Mouse (Mus musculus) embryo, embryonic 10.5 days (tissue): ENCODE measurements around the gene Rnf10.
"Not testable (repeated sequence)": the region's sequence is repeated elsewhere in the genome, so short reads cannot be mapped to it uniquely, and the experiment has no call there.

Source experiments
- DNase-seq: peaks from one replicate; pipeline ENCODE4 v3.0.0-alpha.2; 2015; ENCODE audit warnings: low spot score

Gene Rnf10

DNA sequence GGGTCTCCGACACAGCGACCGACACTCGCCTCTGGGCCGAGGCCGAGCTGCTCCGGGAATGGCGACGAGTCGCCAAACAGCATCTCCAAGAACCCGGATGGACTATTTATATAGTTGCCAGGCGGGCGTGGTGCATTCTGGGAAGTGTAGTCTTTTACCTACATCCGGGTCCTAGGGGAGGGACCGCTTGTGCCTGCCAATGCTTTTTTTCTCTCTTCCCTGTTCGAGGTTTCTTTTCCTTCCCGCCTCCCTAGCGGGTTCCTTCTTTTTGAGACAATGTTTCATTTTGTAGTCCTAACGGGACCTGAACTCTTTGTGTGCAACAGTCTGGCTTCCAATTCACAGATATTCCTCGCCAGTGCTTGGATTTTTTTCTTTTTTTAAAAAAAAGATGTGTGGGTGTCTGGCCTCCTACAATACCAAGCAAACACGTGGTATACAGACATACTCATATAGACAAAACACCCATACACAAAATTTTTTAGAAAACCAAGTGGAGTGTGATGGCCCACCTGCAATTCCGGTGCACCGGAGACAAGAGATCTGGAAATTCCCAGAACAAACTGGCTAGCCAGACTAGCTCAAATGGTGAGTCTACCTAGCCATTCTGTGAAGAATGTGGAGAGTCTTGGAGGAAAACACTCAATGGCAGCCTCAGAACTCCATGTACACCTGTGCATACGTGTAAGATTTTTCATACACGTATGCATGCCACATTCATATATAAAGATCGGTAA, at the start of gene Rnf10:
Gene Rnf10, minus strand, starts transcription at position 87 of the 737 bp plus-strand sequence.
- DNase-seq, result peak; percentile 100

DNA sequence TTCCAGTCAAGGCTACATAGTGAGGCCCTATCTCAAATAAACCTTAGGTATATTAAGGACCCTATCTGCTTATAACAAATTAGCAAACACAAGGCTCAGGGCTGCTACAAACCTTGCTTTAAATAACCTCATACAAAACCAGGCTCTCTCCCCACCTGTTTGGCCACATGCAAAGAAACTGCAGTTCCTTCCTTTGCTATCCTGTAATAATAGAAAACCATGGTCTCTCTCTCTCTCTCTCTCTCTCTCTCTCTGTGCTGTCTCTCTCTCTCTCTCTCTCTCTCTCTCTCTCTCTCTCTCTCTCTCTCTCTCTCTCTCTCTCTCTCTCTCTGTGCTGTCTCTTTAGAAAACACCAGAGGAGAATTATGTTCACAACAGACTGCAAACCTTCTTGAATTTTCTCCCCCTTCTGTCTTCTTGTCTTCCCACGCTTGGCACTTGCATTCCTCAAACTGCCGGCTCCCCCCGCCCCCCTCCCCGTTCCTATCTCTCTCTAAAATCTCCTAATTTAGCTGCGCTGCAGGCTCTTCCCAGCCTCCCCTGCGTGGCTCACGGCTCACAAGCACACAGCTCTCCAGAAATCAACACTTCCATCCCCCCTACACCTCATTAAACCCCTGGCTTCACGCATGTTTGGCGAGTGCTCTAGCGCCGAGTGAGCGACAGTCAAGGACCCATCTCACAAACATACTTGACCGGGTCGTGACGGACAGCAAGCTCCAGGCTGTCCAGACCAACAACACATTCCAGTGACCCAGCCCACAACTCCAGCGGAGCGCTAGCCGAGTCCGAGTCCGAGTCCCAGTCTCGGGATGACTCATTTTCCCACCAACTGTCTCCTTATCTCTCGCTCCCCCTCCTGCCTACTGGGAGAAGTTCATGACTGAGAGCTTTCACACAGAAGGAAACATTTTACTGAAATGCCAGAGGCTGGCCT, 46.6 kb upstream of the Rnf10 start:
- DNase-seq, result peak; percentile 87

DNA sequence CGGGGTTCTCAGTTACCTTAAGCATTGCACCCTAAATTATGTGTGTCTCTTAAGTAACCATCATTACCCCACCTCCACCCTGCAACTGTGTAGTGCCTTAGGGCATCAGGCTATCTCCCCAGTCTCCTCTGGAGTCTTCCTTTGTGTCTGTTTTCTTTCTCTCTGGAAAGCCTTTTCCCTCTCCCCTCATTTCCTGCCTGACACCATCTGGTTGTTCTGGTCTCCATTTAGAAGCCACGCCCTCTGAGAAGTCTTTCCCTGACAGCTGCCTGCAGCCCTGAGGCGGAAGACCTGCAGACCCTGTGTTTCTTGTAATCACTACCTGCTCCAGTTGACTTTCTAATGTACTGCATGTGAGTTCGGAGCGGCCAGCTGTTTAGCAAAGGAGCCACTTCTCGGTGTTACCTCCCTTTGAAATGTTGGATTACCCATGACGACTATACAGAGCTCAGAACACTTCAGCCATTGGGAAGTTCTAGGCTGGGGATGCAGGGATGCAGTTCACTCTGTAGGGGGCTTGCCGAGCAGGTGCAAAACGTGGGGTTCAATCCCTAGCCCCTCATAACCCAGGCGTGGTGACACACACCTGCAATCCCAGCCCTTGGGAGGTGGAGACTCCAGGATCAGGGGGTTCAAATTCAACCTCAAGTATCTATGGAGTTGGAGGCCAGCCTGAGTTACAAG, 45.1 kb upstream of the Rnf10 start:
- peak; percentile 81 for DNase-seq

DNA sequence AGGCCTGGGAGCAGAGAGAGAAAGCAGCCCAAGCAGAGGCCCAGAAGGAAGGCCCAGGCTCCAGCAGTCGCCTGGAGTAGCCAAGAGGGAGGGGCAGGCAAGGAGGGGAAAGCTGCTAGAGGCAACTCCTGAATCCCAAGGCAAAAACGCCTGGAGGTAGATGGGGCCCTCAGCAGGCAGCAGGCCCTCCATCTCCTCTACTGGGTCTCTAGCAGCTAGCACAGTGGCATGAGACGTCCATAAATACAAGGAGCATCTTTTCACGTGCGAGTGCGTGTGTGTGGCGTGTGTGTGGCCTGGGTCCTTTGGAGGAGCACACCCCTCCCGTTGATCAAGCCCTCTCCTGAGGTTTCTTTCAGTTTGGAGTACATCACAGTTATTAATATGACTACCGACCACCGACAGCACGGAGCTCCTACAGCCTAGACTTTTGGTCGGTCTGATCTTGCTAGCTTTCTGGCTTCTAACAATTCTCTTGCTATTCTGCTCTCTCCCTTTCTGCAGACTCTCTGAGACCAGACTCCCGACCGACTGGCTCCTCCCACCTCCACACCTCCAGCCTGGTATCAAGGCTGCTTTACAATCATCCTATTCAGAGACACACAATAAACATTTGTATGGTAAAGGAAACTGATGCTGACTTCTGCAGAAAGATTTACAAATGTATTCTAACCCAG, 44.4 kb upstream of the Rnf10 start:
- DNase-seq, result peak; percentile 55

DNA sequence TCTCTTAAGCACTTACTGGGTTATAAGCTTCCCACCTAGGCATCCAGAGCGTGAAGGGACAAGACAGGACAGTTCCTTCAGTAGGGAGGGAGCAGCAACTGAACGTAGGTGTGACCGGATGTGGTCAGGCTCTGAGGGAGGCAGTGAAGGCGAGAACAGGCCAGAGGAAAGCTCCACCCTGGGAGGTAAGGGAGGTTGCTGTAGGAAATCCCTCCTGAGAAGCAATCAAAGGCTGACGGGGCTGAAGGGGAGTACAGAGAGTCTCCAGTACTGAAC, 40.9 kb upstream of the Rnf10 start:
- no peak for DNase-seq

DNA sequence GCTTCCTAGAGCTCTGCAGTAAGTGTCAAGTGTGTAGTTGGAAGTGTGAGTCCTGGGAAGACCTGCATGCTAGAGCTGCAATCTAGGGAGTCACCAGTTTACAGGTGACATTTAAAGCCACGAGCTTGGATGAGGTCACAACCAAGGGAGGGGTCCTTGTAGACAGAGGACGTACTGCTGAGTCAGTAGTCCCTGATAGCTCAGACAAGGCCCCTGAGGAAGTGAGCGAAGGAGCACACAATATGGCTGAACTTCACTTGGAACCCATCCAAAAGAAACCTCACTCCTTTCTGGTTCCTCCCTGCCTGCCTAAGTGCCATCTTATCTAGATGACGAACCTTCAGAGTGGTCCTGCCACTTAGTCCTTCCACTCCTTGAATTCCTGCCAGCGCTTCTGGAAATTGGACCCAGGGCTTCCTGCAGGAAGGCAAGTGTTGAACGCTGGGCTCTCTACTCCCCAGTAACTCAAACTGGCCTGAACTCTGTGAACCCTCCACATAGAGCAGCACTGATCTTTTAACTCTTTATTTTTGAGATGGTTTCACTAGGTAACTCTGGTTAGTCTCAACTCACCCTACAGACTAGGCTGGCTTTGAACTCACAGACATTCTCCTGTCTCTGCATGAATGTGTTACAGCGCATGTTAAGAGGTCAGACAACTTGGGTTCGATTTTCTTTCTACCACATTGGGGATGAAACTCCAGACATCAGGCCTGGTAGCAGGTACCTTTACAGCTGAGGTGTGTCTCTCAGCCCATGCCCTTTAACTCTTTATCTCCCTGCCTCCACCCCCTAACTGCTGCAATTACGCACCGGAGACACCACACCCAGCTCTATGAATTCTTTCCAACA, 40.3 kb upstream of the Rnf10 start:
- DNase-seq, result no peak

DNA sequence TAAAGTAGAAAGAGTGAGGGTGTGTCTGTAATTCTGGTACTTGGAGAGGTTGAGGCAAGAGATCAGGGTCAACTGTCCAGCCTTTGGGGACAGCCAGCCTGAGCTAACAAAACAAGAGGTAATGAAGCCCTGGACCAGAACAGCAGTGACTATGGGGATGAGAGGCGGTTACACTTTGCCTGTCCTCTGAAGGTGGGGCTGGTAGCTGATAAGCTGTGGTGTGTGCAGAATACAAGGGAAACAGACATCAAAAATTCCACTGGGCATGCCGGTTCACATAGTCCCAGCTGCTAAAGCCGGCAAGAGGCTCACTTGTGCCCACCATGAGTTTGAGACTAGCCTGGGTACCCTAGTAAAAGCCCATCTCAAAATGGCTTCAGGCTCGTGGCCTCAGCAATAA, 39.7 kb upstream of the Rnf10 start:
- no peak for DNase-seq

DNA sequence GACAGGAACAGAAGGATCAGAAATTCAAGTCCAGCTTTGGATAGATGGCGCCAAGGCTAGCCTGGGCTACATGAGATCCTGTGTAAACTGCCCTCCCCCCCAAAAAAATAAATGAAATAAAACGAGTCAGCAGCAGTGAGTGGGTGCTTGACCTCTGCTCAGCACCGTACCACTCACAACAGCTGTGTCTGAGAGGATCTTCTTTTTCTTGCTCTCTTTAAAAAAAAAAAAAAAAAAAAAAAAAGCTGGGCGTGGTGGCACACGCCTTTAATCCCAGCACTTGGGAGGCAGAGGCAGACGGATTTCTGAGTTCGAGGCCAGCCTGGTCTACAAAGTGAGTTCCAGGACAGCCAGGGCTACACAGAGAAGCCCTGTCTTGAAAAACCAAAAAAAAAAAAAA, 29.5 kb upstream of the Rnf10 start:
- not testable (repeated sequence) for DNase-seq

DNA sequence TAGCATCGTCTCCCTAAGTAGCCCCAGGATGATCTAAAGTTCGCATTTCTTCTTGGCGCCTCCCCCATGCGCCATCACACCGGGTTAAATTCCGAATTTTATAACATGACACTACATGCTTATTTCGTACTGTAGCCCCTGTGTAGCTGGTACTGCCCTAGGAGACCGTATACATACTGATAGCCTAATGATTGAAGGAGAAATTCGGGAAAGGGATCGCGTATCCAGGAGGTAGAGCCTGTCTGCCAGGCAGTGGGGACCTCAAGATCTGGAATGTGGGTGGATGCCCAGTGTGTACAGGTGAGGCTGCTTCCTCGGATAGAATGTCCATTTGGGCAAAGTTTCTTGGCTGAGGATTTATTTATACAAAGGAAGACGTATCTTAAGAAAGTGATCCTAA, 28.9 kb upstream of the Rnf10 start:
- DNase-seq, result no peak

DNA sequence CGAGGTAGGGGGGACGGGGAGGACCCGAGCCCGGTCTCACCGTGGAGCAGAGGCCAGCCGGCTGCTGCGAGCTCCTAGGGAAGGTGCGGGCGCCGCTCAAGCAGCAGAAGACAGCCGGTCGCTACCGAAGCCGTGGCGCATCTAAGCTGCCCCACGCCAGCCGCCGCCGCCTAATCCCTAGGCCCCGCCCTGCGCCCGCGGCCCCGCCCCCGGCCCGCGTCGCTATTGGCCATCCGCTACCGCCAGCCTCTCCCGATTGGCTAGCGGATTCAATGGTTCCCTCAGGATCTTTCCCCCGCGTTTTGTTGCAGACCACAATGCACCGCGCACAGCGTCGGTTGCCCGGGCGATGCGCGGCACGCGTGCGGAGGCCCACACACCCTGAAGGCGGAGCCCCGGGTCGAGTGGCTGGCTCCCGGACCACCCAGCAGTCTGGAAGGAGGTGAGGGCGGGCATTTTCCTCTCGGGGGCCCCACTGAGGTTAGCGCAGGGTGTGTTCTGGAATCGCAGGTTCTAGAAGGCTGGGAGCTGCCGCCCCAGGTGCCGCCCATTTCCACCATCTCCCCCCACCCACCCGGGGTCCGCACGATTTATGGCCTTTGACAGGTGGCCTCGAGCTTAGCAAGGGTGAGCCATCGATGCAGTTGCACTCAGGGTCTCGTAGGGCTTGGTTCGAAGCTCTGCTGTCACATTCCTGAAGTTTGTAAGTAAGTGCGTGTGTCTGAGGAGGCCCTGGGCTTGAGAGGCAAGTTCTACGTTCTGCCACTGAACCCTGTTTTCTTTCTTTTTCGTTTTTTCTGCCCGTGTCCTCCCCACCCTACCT, 28.3 kb upstream of the Rnf10 start, which contains the start of gene Dynll1:
Gene Dynll1, minus strand, starts transcription at position 208 of the 823 bp plus-strand sequence.
- peak; percentile 100 for DNase-seq

DNA sequence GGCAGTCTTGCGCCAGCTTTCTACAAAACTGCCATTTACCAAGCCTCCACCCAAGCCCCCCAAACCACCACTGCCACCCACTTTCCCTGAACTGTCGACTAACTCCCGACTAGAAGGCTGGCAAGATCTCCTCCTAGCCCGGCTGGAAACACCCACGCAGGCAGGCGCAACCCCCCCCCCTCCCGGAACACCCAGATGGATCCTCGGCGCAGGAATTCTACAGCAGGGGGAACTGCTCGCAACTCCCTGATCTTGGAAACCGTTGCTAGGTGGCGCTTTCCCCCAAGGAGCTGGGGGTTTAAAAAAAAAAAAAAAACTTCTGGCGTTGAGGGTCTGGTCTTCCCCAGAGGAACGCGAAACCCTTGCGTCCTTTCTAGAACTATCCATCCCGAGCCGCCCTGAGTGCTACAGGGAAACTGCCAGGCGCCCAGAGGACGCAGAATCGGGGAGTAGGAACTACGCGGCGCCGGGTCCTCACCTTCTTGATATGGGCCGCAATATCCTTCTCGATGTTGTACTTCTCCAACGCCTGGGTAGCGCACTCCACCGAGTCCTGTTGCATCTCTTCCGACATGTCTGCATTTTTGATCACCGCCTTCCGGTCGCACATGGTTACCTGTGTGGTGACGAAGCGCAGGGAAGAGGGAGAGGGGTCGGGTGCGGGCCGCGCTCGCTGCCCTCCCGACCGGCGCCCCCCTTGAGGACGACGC, 27.5 kb upstream of the Rnf10 start:
- peak; percentile 82 for DNase-seq

DNA sequence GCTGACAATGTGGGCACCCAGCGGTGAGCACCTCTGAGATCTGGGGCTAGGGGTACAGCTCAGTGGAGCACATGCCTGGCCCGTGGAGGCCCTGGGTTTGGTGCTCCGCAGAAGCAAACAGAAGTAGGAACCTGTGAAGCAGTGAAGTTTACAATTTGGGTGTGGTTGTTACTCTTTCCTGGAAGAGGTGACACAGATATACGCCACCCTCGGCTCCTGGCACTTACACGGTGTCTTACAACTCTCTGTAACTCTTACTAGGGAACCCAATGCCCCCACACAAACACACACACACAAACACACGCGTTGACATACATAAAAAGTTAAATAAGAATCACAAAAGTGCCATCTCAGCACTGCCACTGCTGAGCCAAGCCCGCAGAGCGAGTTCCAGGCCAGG, 23.6 kb upstream of the Rnf10 start:
- no peak for DNase-seq

DNA sequence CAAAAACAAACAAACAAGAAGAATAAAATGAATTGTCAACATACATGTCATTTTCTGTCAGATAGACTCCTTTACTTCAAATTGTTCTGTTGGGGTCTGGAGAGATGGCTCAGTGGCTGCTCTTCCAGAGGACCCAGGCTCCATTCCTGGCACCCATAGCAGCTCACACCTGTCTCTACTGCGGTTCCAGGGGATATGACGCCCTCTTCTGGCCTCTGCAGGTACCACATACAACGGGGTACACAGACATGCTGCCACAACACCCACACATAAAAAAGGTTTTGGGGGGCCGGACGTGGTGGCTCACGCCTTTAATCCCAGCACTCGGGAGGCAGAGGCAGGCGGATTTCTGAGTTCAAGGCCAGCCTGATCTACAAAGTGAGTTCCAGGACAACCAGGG, 21.5 kb upstream of the Rnf10 start:
- no peak for DNase-seq

DNA sequence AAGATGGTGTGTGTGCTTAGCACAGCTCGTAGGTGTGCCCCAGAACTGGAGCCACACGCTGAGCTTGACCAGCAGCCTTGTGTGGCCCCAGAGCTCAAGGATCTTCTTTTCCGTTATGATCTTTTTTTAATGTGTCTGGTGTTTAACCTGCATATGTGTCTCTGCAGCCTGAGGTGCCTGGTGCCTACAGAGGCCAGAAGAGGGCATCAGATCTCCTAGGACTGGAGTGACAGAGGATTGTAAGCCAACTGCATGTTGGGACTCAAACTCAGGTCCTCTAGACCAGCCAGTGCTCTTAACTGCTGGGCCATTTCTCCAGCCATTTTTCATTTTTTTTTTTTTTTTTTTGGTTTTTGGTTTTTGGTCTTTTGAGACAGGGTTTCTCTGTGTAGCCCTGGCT, 12.0 kb upstream of the Rnf10 start:
- no peak for DNase-seq

DNA sequence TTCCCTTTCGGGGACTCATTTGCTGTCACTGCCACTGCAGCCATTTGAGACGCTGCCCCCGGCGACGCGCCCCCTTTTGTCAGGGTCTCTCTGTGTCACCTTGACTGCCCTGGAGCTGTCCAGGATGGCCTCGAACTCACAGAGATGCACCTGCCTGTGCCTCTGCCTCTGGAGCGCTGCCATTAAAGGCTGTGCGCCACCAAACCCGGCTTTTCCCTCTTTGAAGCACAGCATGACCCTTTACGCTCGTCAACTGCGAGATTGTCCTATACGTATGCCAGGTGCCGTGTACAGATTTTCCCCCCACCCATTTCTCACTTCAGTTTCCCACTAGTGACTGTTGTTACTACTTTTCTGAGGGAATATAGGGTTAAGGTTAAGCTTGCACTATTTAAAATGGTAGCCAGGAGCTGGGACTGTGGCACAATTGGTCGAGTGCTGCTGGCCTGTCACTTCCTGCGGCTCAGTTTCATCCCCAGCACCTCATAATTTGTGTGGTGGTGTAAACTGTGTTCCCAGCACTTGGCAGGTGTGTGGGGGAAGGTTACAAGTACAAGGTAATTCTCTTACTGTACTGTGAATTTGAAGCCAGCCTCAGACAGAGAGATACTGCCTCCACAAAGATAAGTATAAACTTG, 7.5 kb upstream of the Rnf10 start:
- DNase-seq, result peak; percentile 31

DNA sequence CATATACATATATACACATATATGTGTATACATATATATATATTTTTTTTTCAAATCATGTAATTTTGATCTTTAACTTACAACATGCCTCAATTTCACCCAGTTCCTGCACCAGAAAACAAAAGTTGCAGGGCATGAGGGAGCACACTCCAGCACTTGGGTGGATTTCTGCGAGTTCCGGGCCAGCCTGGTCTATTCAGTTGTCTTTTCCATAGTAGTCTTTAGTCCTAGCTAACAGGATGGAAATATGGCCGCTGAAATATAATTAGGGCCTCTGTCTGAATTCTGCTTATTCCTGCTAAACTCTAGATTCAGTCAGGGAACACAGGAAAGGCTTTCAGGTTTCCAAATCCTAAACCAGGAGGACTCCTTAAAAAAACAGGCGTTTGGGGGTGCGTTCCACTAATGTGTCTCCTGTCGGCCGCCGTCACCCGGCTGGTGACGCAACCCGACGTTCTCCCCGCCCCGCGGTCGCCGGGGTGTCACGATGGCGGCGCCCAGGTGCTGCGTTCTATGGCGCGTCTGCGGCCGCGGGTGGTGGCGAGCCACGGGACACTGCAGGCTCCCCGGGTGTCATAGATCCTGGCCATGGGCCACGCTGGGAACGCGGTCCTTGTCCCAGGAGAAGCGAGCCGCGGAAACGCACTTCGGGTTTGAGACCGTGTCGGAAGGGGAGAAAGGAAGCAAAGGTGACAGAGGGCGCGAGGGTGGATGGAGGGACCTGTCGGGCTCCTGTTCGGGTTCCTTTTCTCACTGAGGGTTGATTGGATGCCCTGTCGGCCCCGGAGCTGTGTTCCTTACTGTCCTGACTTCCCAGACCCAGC, 6.7 kb upstream of the Rnf10 start, which contains the start of gene Coq5:
Gene Coq5, plus strand, starts transcription at position 441 of the 824 bp plus-strand sequence.
- peak; percentile 88 for DNase-seq

DNA sequence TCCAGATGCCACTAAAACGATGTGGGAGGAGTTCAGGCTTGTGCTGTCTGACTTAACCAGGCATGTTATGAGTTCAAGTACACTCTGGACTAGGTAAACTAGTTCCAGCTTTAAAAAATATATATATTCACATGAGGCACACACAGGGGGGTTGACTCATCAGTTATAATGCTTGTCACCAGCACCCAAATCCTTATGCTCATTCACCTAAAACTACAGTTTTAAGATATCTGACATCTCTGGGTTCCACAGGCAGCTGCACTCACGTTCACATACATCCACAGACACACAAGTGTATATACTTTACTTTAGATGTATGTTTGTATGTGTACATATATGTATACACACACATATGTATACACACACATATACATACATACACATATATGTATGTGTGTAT, 6.1 kb upstream of the Rnf10 start:
- no peak for DNase-seq

DNA sequence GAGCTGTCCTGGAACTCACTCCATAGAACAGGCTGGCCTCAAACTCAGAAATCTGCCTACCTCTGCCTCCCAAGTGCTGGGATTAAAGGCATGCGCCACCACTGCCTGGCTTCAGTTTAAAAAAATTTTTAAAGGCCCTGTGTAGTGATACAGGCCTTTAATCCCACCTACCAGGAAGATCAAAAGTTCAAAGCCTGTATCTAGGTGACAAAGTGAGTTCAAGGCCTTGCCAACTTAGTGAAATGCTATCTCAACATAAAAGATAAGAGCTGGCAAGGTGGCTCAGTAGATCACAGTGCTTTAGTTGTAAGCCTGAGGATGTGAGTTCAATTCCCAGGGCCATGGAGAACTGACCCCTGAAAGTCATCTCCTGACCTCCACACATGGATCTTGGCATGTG, 5.4 kb upstream of the Rnf10 start:
- DNase-seq, result no peak
